Mouse (Mus musculus) adrenal gland, postnatal 14 days (tissue): ENCODE measurements around the gene Ddost. TPM values are rescaled to one million over a fixed set of nuclear protein-coding genes. Genes with fewer than 3 reads are reported as not detected.
A peak's percentile ranks its signal among the peaks of the same experiment; 100 is the strongest.

ENCODE experiments used
- DNase-seq: peaks from one replicate; pipeline ENCODE4 v3.0.0; 2021; ENCODE audit warnings: mixed read lengths
- long read RNA-seq, 2 experiments: library from polyadenylated mRNA; stranded (forward); transcript quantifications; one replicate each; pipeline ENCODE4 v2.0.0; 2021
- total RNA-seq: library from RNA; stranded (reverse); gene quantifications from 2 replicates; pipeline ENCODE4 v1.2.3, GENCODE M21; 2021

Gene Ddost
- 113 and 115 TPM in 2 replicates for total RNA-seq
- long read RNA-seq, experiment 1, transcript Ddost-201 (11 exons, 2,120 nt), result major isoform, 317 of 364 reads
- long read RNA-seq, experiment 1, partial matches to known transcripts, result 35 of 364 reads
- long read RNA-seq, experiment 1, other reads (novel, unspliced or antisense), result 12 of 364 reads
- long read RNA-seq, experiment 2, transcript Ddost-201 (11 exons, 2,120 nt), result major isoform, 220 of 261 reads
- long read RNA-seq, experiment 2, partial matches to known transcripts, result 34 of 261 reads
- long read RNA-seq, experiment 2, other reads (novel, unspliced or antisense), result 7 of 261 reads

DNA sequence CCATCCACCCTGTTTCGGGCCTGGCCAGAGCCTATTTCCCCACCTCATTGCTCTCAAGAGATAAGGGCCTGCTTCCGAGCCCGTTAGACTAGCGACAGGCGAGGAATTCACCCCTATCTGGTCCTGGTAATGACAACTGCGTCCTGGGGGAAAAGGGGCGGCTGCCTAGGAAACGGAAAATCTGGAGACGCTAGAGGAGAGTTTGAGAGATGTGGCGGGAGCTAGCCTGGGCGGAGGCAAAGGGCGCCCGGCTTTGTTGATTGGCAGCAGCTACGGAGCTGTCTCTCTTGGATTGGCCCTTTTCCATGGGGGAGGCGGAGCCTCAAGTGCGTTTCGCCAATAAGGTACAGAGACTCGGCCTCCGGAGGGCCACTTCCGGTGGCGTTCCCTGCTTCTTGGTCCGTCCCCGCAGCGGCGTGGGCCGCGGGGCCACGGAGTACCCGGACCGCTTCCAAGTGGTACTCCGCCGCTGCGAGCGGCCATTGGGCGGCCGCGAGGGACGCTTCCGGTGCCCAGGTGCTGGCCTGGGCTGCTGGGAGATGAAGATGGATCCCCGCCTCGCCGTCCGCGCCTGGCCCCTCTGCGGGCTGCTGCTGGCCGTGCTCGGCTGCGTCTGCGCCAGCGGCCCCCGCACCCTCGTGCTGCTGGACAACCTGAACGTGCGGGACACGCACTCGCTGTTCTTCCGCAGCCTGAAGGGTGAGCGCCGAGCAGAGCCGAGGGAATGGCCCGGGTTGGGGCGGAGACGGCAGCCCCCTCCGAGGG, at the start of gene Ddost:
Gene Ddost (plus strand): TSS at position 391 of the 765 bp plus-strand sequence.
- DNase-seq, result peak; percentile 99

DNA sequence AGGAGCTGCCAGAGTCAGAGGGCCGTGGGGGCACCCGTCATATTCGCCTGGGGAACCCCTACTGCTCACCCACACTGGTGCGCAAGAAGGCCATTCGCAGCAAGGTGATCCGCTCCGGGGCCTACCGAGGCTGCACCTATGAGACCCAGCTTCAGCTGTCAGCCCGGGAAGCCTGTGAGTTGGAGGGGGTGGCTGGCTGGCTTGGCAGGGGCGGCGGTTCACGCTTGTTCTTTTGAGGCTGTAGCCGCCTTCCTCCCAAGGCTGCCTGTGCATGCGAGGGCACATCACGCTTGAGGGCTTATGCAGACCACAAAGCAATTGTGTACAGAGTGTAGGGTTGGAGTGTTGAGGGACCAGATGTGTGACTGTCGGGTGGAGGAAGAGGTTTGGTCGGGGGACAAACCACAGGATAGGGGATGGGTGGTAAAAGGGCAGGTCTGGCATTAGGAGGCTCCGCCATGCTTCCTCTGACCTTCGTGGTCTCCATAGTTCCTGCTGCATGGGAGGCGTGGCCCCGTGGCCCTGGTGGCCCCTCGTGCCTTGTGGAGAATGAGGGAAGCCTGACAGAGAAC, 47.3 kb upstream of the Ddost start:
- DNase-seq, result no peak

DNA sequence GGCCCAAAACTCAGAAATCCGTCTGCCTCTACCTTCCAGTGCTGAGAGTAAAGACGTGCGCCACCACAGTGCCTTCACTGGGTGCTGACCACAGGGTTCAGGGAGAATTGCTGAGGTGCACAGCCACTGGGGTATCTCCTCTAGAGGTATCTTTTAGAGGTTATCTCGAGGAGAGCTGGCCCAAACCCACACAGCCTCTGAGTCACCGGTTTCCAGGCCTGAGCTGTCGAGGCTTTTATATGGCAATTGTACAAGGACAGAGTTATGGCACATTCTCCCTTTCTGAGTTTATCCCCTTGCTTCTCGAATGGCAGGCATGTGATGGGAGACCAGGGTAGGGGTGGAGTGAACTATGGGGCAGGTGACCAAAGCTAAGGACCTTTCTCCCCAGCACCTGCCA, 45.9 kb upstream of the Ddost start:
- no peak for DNase-seq

DNA sequence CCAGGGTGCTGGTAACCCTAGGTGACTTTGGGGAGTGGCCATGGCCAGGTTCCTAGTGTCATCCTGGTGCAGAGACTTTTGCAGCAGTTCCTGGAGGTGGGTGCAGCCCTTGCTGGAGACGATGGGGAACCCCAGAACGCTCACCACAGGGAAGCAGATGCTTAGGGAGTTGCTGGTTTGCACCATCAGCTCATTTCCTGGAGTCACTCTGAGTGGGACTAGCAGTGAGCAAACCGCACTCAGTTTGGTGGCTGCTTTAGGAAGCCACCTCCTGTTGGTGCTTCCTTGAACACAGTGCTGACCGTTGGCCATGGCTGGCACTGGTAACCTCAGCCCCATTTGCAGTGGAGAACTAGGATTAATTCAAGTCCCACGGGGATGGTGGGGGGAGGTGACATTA, 45.0 kb upstream of the Ddost start:
- DNase-seq, result no peak

DNA sequence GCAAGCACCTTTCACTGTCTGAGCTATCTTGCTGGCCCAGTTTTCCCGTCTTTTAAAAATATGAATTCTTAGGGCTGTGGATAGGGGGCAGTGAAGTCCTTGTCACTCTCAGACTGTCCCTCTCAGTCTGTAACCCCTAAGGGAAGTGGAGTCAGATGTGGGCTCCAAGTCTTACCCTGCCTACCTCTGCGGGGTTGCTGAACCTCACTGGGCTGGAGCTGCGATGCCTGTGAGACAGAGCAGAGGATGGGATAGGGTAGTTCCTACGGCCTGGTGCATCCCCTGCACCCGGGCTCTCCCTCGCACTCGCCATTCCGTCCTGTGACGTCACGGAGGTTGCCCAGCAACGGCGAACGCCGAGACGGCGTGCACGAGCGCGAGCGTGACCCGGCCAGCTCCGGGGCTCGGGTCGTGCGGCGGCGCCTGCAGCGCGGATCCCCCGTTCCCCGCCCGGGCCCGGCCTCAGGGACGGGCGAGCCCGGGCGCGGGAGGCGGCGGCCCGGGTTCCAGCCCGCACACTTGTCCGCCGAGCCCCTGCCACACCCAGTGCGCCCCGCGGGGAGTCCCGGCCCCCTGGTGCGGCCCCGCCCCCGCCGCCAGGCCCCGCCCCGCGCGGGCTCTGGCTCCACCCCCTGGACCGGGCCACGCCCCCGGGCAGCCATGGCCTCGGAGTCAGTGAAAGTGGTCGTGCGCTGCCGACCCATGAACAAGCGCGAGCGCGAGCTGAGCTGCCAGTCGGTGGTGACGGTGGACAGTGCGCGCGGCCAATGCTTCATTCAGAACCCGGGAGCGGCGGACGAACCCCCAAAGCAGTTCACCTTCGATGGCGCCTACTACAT, 42.5 kb upstream of the Ddost start:
- peak; percentile 96 for DNase-seq

DNA sequence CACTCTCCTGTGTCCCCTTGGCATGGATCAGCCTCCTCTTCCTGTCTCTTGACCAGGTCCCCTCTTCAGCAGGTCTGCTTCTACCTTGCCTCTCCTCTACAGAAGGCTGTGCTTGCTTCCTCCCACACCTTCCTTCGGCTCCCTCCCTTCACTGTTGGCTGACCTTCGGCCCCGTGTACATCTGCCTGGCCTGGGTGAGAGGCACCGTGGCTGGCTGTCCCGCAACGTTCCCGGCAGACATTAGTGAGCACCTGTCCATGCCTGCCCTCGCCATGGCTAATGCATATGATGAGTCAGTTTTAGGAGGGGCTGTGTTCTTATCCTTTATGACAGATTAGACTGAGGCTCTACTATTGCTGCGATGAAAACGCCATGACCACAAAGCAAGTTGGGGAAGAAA, 36.7 kb upstream of the Ddost start:
- no peak for DNase-seq

DNA sequence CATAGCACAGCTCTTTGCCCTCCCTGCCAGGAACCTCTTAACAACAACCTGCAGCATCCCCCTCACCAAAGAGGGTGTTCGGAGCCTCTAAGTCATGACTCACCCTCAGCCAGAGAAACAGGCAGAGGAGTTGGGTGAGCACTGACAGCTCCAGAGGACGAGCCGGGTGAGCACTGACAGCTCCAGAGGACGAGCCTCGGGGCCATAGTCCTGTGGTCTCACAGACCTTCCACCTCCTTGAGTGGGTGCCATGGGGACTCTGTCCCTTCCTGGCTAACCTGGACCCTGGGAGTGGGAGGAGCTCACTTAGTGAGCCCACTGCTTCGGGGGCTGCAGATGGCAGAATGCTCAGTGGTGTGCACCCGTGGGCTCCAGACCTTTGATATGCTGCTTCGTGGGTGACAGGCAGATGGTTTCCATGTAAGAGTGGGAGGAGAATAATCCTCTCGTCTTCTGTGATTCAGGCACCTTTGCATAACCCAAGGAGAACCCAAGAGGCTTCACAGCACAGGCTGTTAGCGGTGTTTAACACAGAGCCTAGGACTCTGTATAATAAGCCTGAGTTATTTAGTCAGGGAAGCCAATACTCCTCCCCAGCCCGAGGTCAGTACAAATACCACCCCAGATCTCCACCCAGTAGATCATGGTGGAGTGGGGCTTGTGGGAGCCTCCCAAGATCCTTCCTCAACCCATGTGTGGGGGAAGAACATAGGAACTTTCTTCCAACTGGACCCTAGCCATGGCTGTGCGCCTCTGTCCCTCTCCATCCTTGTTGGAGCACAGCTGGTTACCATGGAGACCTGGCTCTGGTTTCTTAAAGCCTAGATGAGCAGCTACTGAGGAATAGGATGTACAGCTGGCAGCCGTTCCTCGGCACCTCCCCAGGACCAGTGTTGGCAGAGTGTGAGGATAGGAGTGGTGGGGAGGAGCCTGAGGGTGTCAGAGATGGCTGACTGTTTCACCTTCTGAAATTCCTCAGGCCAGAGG, 32.2 kb upstream of the Ddost start:
- DNase-seq, result no peak

DNA sequence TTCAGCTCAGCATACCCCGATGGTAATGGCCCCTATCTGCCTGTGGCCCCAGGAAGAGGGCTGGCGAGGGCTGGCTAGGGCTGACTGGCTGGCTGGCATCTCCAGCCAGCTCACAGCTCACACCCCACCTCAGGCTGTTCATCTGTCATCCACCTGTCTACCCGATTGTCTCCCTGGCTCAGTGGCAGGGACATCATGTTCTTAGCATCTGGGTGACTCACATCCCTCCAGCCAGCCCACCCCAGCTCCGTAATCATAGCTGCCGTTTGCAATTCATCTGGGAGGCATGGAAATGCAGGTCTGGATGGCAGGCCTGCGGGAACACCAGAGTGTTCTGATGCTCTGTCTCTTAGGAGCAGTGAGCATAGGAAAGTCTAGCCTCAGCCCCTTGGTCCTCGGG, 26.2 kb upstream of the Ddost start:
- peak; percentile 49 for DNase-seq

DNA sequence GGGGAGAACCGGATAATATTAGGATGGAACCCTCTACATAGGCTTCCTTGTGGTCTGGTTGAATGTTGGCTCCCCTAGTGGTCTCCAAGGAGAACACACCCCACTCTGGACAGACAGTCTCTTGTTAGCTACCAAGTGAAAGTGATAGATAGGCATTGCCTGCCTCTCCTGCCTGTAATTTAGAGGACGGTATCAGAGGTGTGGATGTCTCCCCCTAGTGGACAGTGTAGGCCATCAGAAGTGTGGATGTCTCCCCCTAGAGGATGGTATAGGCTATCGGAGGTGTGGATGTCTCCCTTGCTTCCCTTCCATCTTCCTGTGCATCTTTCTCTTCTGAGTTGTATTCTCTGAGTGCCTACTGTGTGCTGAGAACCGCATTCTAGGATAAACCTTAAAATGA, 21.7 kb upstream of the Ddost start:
- peak; percentile 86 for DNase-seq

DNA sequence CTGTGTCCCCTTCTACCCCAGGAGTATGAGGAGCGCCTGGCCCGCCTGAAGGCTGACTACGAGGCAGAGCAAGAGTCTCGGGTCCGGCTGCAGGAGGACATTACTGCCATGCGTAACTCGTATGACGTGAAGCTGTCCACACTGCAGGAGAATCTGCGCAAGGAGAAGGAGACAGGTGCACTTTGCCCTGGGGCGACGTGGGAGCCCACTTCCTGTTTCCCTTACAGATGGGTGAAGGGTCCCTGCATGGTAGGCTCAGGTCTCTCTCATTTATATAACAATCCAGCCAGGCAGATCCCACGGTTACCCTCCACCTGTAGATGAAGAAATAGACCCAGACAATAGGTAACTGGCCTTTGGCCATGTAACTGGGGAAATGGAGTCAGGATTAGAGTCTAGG, 18.1 kb upstream of the Ddost start:
- no peak for DNase-seq

DNA sequence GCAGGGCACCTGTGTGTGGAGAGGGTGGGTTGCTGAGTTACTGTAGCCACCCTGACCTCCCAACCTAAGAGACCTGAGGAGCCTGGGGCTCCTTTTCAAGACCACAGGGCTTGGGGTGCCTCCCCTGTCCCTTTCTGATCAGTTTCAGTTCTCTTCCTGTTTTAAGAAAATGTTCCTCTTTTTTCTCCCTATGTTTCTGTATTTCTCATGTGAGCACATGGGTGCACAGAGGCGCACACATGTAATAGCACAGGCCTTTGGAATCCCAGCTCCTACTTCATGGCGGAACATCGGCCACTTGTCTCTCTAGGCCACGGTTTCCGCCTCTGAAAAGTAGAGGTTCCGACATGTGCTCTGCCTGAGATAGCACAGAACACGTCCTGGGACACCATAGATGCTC, 15.8 kb upstream of the Ddost start:
- DNase-seq, result no peak

DNA sequence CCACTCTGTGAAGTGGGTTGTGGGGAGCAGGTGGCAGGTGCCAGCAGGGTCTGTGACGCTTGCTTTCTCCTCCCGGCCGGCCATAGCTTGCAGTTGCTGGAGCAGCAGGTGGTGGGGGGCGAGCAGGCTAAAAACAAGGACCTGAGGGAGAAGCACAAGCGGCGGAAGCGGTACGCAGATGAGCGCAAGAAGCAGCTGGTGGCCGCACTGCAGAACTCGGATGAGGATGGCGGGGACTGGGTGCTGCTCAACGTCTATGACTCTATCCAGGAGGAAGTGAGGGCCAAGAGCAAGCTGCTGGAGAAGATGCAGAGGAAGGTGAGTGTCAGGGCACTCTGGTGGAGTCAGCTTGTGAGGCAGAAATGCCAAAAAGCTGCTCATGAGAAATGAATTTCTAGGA, 12.5 kb upstream of the Ddost start:
- DNase-seq, result no peak

DNA sequence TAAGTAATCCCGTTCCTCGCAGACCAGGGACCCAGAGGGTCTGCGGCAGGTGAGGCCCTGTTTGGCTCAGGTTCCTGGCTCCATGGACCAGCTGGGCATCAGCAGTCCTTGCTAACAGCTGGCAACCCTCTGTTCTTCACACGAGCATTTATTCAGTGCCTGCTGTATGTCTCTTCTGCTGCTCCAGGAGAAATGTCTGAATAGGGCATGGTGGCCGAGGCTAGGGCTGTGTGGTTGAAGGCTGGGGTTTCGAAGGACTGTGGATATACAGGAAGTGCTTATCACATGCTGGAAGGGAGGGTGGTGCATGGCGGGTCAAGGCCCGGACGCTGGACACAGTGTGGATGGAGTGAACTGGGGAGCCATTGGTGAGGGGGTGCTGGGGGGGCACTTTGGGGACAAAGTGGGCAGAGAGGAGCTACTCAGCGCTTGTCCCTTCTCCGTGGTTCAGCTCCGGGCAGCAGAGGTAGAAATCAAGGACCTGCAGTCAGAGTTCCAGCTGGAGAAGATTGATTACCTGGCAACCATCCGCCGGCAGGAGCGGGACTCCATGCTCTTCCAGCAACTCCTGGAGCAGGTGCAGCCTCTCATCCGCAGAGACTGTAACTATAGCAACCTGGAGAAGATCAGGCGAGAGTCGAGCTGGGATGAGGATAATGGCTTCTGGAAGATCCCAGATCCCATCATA, 11.1 kb upstream of the Ddost start:
- DNase-seq, result no peak

DNA sequence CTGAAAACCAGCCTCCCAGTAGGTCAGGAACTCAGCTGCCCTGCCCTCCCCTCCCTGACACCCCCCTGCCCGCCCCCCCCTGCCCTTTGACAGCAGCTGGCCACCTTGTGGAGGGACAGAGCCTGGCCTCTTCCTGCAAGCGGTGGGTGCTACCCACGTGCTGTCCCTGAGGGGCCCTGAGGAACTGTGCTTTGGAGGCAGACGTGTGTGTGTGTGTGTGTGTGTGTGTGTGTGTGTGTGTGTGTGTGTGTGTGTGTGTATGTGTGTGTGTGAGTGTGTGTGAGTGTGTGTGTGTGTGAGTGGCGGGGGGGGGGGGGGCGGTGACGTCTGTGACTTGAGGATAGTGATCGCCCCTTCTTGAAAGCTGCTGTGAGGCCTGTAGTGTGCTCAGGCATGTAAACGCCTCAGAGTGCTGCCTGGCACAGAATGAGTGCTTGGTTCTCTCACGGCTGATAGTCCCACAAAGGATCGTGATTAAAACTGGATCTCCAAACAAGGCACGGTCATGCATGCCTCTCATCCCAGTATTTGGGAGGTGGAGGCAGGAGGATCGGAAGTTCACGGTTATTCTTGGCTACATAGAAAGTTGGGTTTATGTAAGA, 10.5 kb upstream of the Ddost start:
- no peak for DNase-seq

DNA sequence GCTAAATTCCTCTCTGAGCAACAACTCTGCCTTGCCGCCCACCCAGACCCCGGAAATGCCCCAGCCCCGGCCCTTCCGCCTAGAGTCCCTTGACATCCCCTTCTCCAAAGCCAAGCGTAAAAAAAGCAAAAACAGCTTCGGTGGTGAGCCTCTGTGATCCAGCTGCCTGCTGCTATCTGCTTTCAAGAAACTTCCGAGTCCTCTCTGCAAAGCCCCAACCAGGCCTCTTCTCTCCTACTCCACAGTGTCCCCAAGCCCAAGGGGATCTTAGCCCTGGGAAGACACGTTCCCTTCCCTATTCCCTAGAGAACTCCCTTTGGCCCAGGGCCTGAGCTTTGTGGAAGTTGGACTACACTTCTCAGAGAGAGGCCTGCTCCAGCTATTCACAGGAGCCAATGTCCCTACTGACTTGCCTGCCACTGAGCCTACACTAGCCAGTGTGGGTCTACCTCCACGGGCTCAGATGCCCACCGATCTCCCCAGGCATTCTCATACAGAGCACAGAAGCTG, 3.2 kb upstream of the Ddost start:
- no peak for DNase-seq

DNA sequence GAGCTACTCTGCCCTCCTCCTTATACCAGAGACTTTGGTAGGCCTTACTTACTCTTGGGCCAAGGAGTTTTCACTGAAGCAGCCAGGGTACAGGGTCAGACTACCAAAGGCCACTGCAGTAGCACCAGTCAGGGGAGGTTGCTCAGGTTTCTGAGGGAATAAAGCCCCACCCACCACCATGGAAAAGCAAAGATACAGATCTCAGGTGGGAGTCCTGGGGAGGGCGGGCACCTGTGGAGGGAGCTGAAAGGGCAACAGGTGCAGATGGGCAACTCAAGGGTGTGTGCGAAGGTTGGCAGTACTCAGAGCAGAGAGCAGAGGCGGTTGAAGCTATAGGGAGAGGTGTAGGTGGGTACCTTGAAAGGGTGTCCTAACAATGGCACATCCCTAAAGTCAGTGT, 1.5 kb upstream of the Ddost start:
- DNase-seq, result no peak

DNA sequence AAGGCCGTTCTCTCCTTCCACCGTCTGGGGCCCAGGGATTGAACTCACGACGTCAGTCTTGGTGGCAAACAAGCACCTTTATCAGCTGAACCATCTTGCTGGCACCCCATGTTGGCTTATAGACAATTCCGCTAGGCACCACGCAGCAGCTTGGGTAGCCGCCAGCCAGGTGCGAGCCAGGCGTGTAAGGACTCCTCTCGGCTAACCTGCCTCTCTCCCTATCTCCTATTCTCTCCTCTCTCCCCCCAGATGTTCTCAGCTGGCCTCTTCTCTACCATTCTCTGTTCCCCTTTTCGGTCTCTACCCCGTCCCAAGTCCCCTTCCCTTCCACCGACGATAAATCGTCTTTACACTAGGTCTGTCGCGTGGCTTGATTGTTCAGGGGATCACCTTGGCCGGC, 788 bp upstream of the Ddost start:
- DNase-seq, result peak; percentile 27

DNA sequence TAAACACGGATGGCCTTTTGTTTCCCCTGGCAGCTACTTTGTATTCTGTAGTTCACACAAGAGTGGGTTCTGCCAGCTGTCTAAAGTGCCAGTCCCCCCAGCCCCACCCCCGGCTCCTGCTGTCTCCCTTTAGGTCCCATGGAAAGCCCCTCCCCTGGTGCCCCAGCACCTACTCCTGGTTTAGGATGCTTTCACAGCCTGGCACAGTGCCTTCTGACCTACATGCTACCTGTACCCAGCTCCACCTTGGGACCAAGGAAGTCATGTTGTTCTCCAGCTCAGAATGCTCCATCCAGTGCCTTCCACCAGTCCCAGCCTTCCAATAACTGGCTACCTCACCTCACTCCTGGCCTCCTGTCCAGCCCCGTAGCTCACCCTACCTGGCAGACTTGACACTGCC, 2.5 kb downstream of the Ddost start:
- DNase-seq, result no peak

DNA sequence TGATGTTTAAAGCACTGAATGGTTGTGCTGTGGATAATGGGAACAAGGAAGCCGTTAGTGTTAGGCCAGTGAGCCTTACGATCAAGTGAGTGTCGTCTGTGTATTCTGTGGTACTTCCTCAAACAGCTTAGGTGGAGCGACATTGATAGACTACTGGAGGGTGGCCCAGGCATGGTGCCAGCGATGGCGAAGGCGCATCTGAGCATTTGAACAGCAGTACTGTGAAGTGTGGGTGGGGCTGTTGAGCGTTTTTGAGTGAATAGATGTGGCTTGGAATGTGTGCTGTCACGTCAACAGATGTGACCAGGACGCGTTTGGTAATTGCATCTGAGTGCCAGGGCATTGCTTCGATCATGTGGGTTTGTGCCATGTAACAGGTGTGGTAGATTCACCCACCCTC, 3.2 kb downstream of the Ddost start:
- DNase-seq, result no peak

DNA sequence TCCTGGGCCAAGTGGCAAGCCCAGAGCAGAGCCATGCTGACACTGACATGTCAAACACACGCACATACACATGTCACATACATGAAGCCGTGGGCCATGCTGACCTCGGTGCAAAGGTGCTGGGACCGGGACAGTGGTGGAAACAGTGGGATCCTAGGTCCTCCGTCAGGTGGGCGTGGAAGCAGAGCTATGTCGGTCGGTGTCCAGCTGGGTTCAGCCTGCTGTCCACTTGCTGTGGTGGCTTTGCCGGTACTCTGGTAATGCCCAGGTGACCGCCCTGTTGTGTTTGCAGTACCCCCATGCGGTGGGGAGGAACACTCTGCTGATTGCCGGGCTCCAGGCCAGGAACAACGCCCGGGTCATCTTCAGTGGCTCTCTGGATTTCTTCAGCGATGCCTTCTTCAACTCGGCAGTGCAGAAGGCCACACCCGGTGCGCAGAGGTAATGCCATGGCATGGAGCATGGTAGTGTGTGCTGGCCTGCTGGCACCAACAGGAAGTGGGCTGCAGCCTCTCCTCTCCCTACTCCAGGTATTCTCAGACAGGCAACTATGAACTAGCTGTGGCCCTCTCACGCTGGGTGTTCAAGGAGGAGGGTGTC, 5.9 kb downstream of the Ddost start:
- DNase-seq, result no peak
